Mouse (Mus musculus) inflammation-experienced regulatory T-cells, adult 6 months (primary cell): ENCODE data around the gene Kat7. TPM values are rescaled to one million over a fixed set of nuclear protein-coding genes. Genes with fewer than 3 reads are reported as not detected.

ENCODE experiments used
- ATAC-seq: one replicate; pipeline ENCODE4 v1.8.0; 2017
- polyA plus RNA-seq, 3 experiments: library from polyadenylated mRNA; unstranded; fragments of 100-300 nt; shearing (Covaris generic); gene quantifications; one replicate each; pipeline ENCODE4 v1.2.1; 2017

Kat7 gene
- 10 to 100 TPM; 45.4 to 49.3 (median 47.4) TPM for polyA plus RNA-seq

GRCm38 (mm10) chr11:95310007-95310647 is at the start of gene Kat7:
Gene Kat7, minus strand, starts transcription at chr11:95310246.
- peak; percentile 87 for ATAC-seq

- no peak for ATAC-seq
Measured at GRCm38 (mm10) chr11:95358263-95358662, 48.2 kb upstream of the Kat7 start.

DNA sequence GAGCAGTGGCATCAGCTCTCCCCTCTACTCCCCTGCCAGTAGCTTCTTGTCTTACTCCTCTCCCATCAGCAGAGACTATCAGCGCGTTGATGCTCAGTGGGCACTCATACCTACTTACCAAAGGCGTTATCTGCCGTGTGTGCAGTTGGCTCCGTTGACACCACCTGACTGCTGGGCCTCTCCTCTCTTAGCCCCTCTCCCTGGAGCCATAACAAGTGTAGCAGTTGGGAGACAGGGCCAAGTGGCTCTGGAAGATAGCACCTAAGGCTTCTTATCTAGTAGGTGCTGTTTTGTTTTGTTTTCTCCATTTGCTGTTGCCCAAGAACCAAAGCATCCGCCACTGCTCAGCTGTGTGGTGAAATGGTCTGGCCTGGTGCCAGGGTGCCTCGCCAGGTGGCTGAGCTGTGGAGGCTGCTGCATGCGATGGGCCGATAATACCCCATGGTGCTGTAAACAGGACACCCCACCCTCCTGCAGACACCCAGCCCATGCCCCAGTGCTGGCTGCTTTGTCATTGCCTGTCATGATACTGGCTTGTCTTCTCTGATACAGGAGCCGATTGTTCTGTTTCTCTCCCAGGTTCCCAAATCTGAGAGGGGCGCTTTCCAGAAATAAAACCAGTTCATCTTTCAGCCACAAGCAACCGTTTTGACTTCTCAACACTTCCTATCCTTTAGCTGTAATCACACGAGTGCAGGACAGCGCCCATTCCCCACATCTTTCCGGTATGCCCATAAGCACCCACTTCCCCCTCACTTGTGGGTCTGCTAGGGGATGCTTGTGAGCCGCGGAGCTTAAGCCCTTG is 46.6 kb upstream of the Kat7 start:
- peak; percentile 88 for ATAC-seq

DNA sequence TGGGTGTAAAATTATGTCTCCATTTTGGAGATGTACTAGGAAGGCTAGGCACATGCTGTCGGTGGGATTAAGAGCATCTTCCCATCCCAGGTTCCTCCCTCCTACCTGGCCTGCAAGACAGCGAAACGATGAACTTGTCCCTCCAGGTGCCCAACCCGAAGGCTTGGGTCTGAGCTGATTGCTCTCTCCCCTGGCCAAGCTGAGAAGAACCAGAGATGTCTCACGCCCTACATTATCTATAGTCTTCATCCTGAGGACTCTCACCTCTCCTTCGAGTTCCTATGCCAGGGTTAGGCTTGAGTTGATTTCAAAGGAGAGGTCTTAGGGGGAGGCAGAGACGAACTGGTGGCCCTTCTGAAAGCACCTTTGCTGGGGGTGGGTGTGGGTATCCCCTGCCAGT is 46.0 kb upstream of the Kat7 start:
- ATAC-seq, result no peak

- ATAC-seq, result no peak
Measured at GRCm38 (mm10) chr11:95355661-95356011, 45.6 kb upstream of the Kat7 start.

- ATAC-seq, result no peak
Measured at GRCm38 (mm10) chr11:95354945-95355660, 45.1 kb upstream of the Kat7 start.

GRCm38 (mm10) chr11:95354228-95354944 is 44.3 kb upstream of the Kat7 start:
- no peak for ATAC-seq

- ATAC-seq, result no peak
Measured at GRCm38 (mm10) chr11:95353226-95353625, 43.2 kb upstream of the Kat7 start.

DNA sequence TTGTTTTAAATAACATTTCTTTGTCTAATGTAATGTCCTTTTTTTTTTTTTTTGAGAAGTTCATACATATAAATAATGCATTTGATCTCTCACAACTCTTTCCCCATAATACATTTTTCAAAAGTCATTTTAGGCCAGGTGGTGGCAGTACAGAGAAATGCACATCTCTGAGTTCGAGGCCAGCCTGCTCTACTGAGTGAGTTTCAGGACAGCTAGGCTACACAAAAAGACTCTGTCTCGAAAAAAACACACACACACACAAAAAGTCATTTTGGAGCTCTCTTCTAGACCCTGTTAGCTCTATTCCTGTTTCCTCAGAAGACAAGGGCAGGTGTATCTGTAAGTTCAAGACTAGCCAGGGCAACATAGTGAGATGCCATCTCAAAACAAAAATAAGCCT is 42.6 kb upstream of the Kat7 start:
- ATAC-seq, result no peak

GRCm38 (mm10) chr11:95350960-95351359 is 40.9 kb upstream of the Kat7 start:
- peak; percentile 23 for ATAC-seq

DNA sequence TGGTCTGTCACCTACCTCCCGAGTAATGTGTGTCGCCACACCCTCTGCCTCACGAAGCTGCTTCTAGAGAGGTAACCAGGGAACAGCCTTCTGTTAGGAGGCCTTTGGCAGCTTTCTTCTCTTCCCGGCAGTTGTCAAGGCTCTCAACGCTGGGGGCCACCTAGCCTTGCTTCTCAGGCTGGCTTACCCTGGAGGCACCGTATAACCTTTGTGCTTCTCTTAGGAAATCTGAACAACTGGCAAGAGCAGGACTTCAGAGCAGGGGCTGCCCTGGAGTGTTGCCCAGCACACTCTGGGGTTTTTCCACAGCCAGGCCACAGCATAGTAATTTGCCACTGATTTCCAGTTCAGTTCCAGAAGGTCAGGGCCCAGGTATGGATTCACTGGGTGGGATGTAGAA is 40.2 kb upstream of the Kat7 start:
- ATAC-seq, result no peak

- ATAC-seq, result no peak
Measured at GRCm38 (mm10) chr11:95344181-95344580, 34.1 kb upstream of the Kat7 start.

- peak; percentile 17 for ATAC-seq
Measured at GRCm38 (mm10) chr11:95343180-95343579, 33.1 kb upstream of the Kat7 start.

DNA sequence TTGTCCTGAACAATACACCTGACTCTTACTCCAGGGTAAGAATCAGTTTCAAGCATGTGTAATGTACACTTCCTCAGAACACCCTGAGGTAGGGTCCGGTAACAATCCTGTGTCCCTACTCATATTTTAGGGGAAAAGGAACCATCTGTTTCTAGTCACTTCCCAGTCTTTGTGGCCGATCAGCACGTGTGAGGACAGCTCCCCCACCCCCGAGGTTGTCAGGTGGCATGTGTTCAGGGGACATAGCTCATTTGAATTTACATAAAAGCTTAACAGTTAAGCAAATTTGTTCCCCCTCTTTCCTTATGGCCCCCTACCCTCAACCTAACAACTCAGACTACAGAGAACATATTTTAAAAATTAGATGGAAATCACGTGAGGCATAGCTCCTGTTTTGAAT is 30.6 kb upstream of the Kat7 start:
- no peak for ATAC-seq

DNA sequence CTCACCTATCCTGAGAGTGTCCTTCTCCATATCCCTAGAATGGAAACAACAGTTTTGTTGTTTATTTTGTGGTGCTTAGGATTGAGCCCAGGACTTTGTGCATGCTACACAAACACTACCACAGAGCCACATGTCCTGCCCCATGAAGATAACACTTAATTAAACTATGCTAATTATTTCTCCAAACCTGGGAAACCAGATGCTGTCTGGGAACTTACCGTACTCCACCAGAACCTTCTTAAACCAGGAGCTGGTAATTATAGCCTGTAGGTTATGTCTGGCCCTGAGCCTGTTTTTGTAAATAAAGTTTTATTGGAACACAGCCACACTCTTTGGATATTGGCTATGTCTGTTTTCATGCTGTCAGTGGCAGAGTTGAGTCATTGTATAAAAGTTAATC is 30.2 kb upstream of the Kat7 start:
- ATAC-seq, result no peak

DNA sequence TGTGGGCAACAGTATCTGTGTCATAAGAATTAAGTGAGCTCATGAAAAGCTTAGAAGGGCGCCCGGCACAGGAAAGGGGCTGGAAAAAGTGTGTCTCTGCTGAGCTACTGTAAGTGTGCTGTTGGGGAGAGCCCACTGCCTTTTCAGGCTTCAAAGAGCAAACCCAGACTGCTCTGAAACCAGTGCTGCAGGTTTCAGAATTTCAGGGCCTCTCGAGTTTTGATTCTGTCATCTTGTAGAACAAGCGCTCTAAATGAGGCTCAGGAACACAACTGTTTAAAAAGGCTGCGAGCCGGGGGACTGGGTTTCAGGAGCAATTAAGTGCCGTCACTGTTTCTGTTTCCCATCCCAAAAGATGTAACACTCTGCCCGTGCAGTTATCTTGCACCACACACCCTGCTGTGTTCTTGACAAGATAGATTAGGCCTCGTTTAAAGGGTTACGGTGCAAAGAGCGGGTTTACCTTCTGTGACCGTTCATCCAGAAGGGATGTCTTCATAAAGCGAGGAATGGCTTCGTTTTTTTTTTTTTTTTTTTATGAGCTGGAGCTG is 29.5 kb upstream of the Kat7 start:
- no peak for ATAC-seq

DNA sequence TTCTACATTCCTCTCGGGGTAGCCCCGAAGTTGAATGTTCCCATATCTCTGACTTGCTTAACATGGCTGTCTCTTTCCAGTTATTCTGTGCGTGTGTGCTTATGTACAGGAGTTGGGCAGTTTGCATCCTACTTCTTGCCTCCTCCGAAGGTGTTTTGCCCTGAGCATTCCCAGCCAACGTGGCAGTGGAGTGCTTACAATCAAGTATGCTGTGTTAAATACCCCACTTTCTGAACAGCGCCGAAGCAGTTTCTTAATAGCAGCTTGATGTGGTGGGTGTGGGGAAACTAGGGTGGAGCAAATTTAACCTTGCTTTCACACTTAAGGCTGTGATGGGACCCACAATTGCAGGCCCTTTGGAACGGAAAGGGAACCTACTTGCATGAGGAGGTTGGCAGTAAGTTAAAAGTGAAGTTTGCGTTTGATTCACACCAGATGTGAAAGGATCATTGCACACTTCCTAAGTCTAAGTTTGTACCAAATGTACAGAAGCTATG is 27.8 kb upstream of the Kat7 start:
- no peak for ATAC-seq

DNA sequence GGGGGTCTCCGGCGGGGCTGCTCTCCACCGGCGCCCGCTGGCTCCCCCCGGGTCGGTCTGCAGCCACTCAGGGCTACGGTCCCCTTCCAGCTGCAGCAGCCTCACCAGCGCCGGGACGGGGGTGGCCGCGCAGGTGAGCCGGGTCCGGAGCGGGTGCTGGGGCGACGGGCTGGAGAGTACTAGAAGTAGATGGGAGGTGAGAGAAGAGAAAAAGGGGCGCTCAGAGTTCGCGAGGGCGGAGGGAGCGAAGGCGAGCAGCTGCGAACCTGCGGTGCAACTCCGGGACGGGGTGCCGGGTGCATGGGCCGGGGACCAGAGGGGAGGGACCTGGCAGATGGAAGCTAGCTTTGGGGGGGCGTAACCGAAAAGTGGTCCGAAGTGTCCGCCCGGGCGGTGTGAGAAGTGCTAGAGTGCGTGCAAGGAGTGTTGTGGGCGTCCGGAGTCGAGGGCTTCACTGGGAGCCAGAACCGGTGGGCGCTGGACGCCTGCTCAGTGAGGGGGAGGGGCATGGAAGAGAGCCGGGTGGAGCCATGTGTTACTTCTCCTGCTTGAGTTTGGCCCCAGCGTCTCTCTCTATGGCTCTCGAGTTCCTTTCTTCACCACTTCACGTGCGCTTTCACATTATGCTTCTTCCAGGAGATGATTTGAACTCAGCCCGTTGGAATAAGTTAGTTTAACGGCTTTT is 27.2 kb upstream of the Kat7 start:
- peak; percentile 3 for ATAC-seq

- peak; percentile 88 for ATAC-seq
Measured at GRCm38 (mm10) chr11:95336568-95337128, 26.6 kb upstream of the Kat7 start, which contains the start of gene Fam117a. Gene Fam117a, plus strand, starts transcription at chr11:95337018.

DNA sequence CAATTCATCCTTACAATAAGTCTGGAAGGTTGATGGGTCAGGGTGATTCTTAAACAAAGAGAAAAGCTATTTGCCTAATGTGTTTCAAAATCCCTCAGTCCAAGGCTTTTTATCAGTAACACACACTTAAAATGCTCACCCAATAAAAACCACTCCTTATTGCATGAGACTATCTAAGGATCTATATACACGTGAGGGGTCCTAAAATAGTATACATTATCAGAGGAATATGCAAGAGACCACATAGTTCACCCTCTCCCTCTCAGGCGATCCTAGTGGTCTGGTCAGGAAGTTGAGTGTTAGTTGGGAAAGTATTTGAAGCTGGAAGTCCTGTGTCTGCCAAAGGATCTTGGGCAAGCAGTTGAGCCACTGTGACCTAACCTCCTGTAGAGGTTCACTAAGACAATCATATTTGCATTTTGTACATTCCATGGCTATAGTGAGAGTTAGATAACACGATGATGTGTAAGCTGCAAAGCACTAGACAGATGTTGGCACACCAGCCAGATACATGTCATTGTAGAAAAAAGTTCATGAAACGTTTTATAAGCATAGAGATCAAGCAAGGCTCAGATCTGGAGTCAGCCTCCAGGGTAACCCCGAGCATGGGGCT is 24.5 kb upstream of the Kat7 start:
- no peak for ATAC-seq

- no peak for ATAC-seq
Measured at GRCm38 (mm10) chr11:95333805-95334204, 23.8 kb upstream of the Kat7 start.
